Mouse (Mus musculus): ENCODE results near the gene Pdpk1. TPM values are rescaled to one million over a fixed set of nuclear protein-coding genes. Genes with fewer than 3 reads are reported as not detected.
"Not testable (repeated sequence)": the region's sequence is repeated elsewhere in the genome, so short reads cannot be mapped to it uniquely, and the experiment has no call there.

Gene Pdpk1
- polyA plus RNA-seq, 1 experiment from 2014 or later: 36.0 TPM

GRCm38 (mm10) chr17:24139256-24139655, 11.5 kb downstream of the Pdpk1 start:
- H3K27me3 ChIP-seq (replicated peaks): no peaks in the 10 kb centered on the region
- 79% methylated on average over 3 of the region's 3 CpGs for WGBS
- ATAC-seq: no peak

GRCm38 (mm10) chr17:24137226-24137880, 13.4 kb downstream of the Pdpk1 start:
- Histone ChIP-seq H3K9ac (no peak overlapping the region), H3K36me3 (no peaks in the 10 kb centered on the region), H3K9me3 (no peaks in the 10 kb centered on the region), H3K4me3 (replicated peaks) (no peak overlapping the region), H3K4me1 (replicated peaks) (peaks cover 17% of the 10 kb centered on the region), H3K4me2 (replicated peaks) (no peak overlapping the region), H3K27ac (no peak overlapping the region), H3K27me3 (replicated peaks) (no peaks in the 10 kb centered on the region)
- WGBS: 77% methylated on average over 2 of the region's 2 CpGs
- no peak for ATAC-seq

More at GRCm38 (mm10) chr17:24139256-24139655, 11.5 kb downstream of the Pdpk1 start:
- no peaks in the 10 kb centered on the region for H3K9me3 ChIP-seq
- H3K4me1 ChIP-seq (replicated peaks): peaks cover 17% of the 10 kb centered on the region
- H3K9ac ChIP-seq: no peak overlapping the region
- no peak overlapping the region for H3K27ac ChIP-seq
- no peaks in the 10 kb centered on the region for H3K36me3 ChIP-seq
- H3K4me2 ChIP-seq (replicated peaks): 0 out of 2 replicates have a peak overlapping the region, but pooled peaks have one; percentile 74
- no peak overlapping the region for H3K4me3 ChIP-seq (replicated peaks)

- H3K36me3 ChIP-seq: no peaks in the 10 kb centered on the region
- ATAC-seq: no peak
- no peaks in the 10 kb centered on the region for H3K9me3 ChIP-seq
- H3K27ac ChIP-seq: no peak overlapping the region
- no peak overlapping the region for H3K9ac ChIP-seq
- no peaks in the 10 kb centered on the region for H3K27me3 ChIP-seq (replicated peaks)
- no peak overlapping the region for H3K4me2 ChIP-seq (replicated peaks)
- no peak overlapping the region for H3K4me3 ChIP-seq (replicated peaks)
- H3K4me1 ChIP-seq (replicated peaks): 0 out of 2 replicates have a peak, but pooled peaks cover 4% of the 10 kb centered on the region
Measured at GRCm38 (mm10) chr17:24134062-24134461, 16.7 kb downstream of the Pdpk1 start.

GRCm38 (mm10) chr17:24132919-24133318, 17.8 kb downstream of the Pdpk1 start:
- H3K4me1 ChIP-seq (replicated peaks); H3K9ac ChIP-seq; H3K27me3 ChIP-seq (replicated peaks); H3K4me3 ChIP-seq (replicated peaks); H3K9me3 ChIP-seq; H3K27ac ChIP-seq; ATAC-seq; H3K4me2 ChIP-seq (replicated peaks); H3K36me3 ChIP-seq: not testable (repeated sequence)
- 91% methylated on average over 4 of the region's 4 CpGs for WGBS

- H3K9me3 ChIP-seq: no peaks in the 10 kb centered on the region
- no peak overlapping the region for H3K4me2 ChIP-seq (replicated peaks)
- 89% methylated on average over 3 of the region's 3 CpGs for WGBS
- H3K36me3 ChIP-seq: no peaks in the 10 kb centered on the region
- no peak overlapping the region for H3K27ac ChIP-seq
- no peaks in the 10 kb centered on the region for H3K27me3 ChIP-seq (replicated peaks)
- H3K4me3 ChIP-seq (replicated peaks): no peak overlapping the region
- no peak overlapping the region for H3K9ac ChIP-seq
- H3K4me1 ChIP-seq (replicated peaks): no peaks in the 10 kb centered on the region
- ATAC-seq: no peak
Measured at GRCm38 (mm10) chr17:24131570-24131969, 19.2 kb downstream of the Pdpk1 start.

- WGBS: 79% methylated on average over 4 of the region's 4 CpGs
- not testable (repeated sequence) for H3K27ac ChIP-seq; H3K36me3 ChIP-seq; H3K4me1 ChIP-seq (replicated peaks); H3K4me3 ChIP-seq (replicated peaks); H3K4me2 ChIP-seq (replicated peaks); H3K27me3 ChIP-seq (replicated peaks); H3K9me3 ChIP-seq; H3K9ac ChIP-seq; ATAC-seq
Measured at GRCm38 (mm10) chr17:24129246-24129645, 21.5 kb downstream of the Pdpk1 start.

GRCm38 (mm10) chr17:24127592-24127991, 23.1 kb downstream of the Pdpk1 start:
- no peak overlapping the region for H3K9ac ChIP-seq
- H3K27me3 ChIP-seq (replicated peaks): no peaks in the 10 kb centered on the region
- no peak overlapping the region for H3K27ac ChIP-seq
- no peaks in the 10 kb centered on the region for H3K4me1 ChIP-seq (replicated peaks)
- no peaks in the 10 kb centered on the region for H3K9me3 ChIP-seq
- no peak overlapping the region for H3K4me2 ChIP-seq (replicated peaks)
- WGBS: 88% methylated on average over 1 of the region's 1 CpGs
- no peak overlapping the region for H3K4me3 ChIP-seq (replicated peaks)
- ATAC-seq: no peak
- H3K36me3 ChIP-seq: no peaks in the 10 kb centered on the region

- Histone ChIP-seq H3K36me3 (no peaks in the 10 kb centered on the region), H3K27ac (no peak overlapping the region), H3K4me3 (replicated peaks) (no peak overlapping the region), H3K27me3 (replicated peaks) (no peaks in the 10 kb centered on the region), H3K4me2 (replicated peaks) (no peak overlapping the region), H3K9me3 (no peaks in the 10 kb centered on the region), H3K9ac (no peak overlapping the region), H3K4me1 (replicated peaks) (no peaks in the 10 kb centered on the region)
- no peak for ATAC-seq
- 68% methylated on average over 3 of the region's 3 CpGs for WGBS
Measured at GRCm38 (mm10) chr17:24126801-24127200, 23.9 kb downstream of the Pdpk1 start.

GRCm38 (mm10) chr17:24119446-24119845, 31.3 kb downstream of the Pdpk1 start:
- no peak for ATAC-seq
- WGBS: 83% methylated on average over 3 of the region's 3 CpGs
- H3K4me2 ChIP-seq (replicated peaks): no peak overlapping the region

GRCm38 (mm10) chr17:24113031-24113430, 37.7 kb downstream of the Pdpk1 start:
- H3K27ac ChIP-seq: no peak overlapping the region
- no peak for ATAC-seq
- H3K4me2 ChIP-seq (replicated peaks): no peak overlapping the region
- no peak overlapping the region for H3K4me3 ChIP-seq (replicated peaks)
- H3K27me3 ChIP-seq (replicated peaks): no peaks in the 10 kb centered on the region
- no peaks in the 10 kb centered on the region for H3K4me1 ChIP-seq (replicated peaks)
- H3K9me3 ChIP-seq: no peaks in the 10 kb centered on the region
- WGBS: 79% methylated on average over 4 of the region's 4 CpGs
- H3K36me3 ChIP-seq: 0 out of 2 replicates have a peak, but pooled peaks cover 4% of the 10 kb centered on the region
- no peak overlapping the region for H3K9ac ChIP-seq

More at GRCm38 (mm10) chr17:24119446-24119845, 31.3 kb downstream of the Pdpk1 start:
- H3K4me1 ChIP-seq (replicated peaks): no peaks in the 10 kb centered on the region
- no peaks in the 10 kb centered on the region for H3K9me3 ChIP-seq
- H3K27me3 ChIP-seq (replicated peaks): no peaks in the 10 kb centered on the region
- H3K36me3 ChIP-seq: no peaks in the 10 kb centered on the region
- no peak overlapping the region for H3K27ac ChIP-seq
- no peak overlapping the region for H3K4me3 ChIP-seq (replicated peaks)
- no peak overlapping the region for H3K9ac ChIP-seq

- H3K4me1 ChIP-seq (replicated peaks): no peaks in the 10 kb centered on the region
- no peak for ATAC-seq
- WGBS: 61% methylated on average over 1 of the region's 1 CpGs
- 0 out of 2 replicates have a peak, but pooled peaks cover 4% of the 10 kb centered on the region for H3K36me3 ChIP-seq
- H3K4me2 ChIP-seq (replicated peaks): no peak overlapping the region
- no peak overlapping the region for H3K4me3 ChIP-seq (replicated peaks)
- H3K27me3 ChIP-seq (replicated peaks): no peaks in the 10 kb centered on the region
- H3K9me3 ChIP-seq: no peaks in the 10 kb centered on the region
- H3K27ac ChIP-seq: no peak overlapping the region
- no peak overlapping the region for H3K9ac ChIP-seq
Measured at GRCm38 (mm10) chr17:24111256-24111655, 39.5 kb downstream of the Pdpk1 start.

- H3K4me1 ChIP-seq (replicated peaks): no peaks in the 10 kb centered on the region
- H3K36me3 ChIP-seq: peaks cover 6% of the 10 kb centered on the region; the same call in 1 of the 2 replicates
Measured at GRCm38 (mm10) chr17:24108896-24109295, 41.8 kb downstream of the Pdpk1 start.

GRCm38 (mm10) chr17:24105111-24105510, 45.6 kb downstream of the Pdpk1 start:
- no peak overlapping the region for H3K9ac ChIP-seq
- H3K4me1 ChIP-seq (replicated peaks): no peaks in the 10 kb centered on the region
- no peak overlapping the region for H3K27ac ChIP-seq
- no peak overlapping the region for H3K4me2 ChIP-seq (replicated peaks)
- 71% methylated on average over 2 of the region's 2 CpGs for WGBS
- no peak overlapping the region for H3K4me3 ChIP-seq (replicated peaks)
- peaks cover 7% of the 10 kb centered on the region; the same call in 1 of the 2 replicates for H3K36me3 ChIP-seq
- H3K9me3 ChIP-seq: no peaks in the 10 kb centered on the region
- no peak for ATAC-seq
- no peaks in the 10 kb centered on the region for H3K27me3 ChIP-seq (replicated peaks)

More at GRCm38 (mm10) chr17:24108896-24109295, 41.8 kb downstream of the Pdpk1 start:
- H3K9me3 ChIP-seq: no peaks in the 10 kb centered on the region
- H3K27ac ChIP-seq: no peak overlapping the region
- no peak overlapping the region for H3K4me2 ChIP-seq (replicated peaks)
- ATAC-seq: no peak
- no peak overlapping the region for H3K9ac ChIP-seq
- no peaks in the 10 kb centered on the region for H3K27me3 ChIP-seq (replicated peaks)
- 76% methylated on average over 1 of the region's 1 CpGs for WGBS
- H3K4me3 ChIP-seq (replicated peaks): no peak overlapping the region
